24 mouse cellular contexts compared by ENCODE assay signal in the genomic region with DNA sequence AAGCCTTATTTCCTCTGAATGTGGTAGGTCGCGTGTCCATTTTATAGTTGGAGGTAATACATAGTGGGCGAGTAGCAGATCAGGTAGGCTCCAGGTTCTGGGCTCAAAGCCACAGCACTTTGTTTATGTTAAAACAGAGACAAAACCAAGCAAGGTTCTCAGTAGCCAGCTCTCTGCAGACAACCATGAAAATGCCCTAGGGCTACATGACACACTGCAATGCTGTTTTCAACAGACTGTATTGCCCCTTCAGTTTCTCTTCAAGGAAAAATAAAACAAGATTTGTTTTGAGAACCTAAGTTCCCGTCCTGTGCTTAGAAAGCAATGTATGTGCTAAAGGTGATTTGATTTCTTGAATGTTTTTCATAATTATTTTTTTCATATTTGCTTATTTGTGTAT.
"Had no signal": no experiment of that assay in that cellular context is flagged by ENCODE, and none has a peak within 500 bp of the region (broad histone marks: within the 10 kb centered on the region; RNA-seq: fewer than 3 reads in every experiment).

No protein-coding gene starts in this region.

- H3K4me3 ChIP-seq: heart, embryonic 10.5 days; heart, embryonic 12.5 days; hindbrain, embryonic 10.5 days; hindbrain, embryonic 12.5 days; layer of hippocampus, adult 2 months; left cerebral cortex, adult 2 months; limb, embryonic 10.5 days; limb, embryonic 12.5 days; liver, embryonic 13.5 days; liver, embryonic 15.5 days had no signal

- H3K36me3 ChIP-seq: heart, embryonic 10.5 days; heart, embryonic 12.5 days; hindbrain, embryonic 10.5 days; hindbrain, embryonic 12.5 days; limb, embryonic 10.5 days; limb, embryonic 12.5 days; liver, embryonic 13.5 days; liver, embryonic 15.5 days had no signal

- ATAC-seq: hindbrain, embryonic 16.5 days; intestine, embryonic 16.5 days had no signal

- DNase-seq: gastrocnemius, postnatal 14 days; gastrocnemius, postnatal 36 days; heart, adult 11 months; heart, postnatal 10 days; heart, postnatal 4 days; kidney, adult 11 months; kidney, adult 8-10 months; kidney, postnatal 10 days; kidney, postnatal 4 days; liver; liver, embryonic 13.5 days had no signal

- H3K27ac ChIP-seq: heart, embryonic 10.5 days; hindbrain, embryonic 10.5 days; hindbrain, embryonic 12.5 days; hindbrain, embryonic 14.5 days; layer of hippocampus, adult 2 months; left cerebral cortex, adult 2 months; limb, embryonic 10.5 days; limb, embryonic 12.5 days; liver, embryonic 13.5 days; liver, embryonic 15.5 days had no signal

- H3K4me2 ChIP-seq: heart, embryonic 12.5 days; hindbrain, embryonic 12.5 days; hindbrain, embryonic 14.5 days; limb, embryonic 12.5 days; liver, embryonic 11.5 days; liver, embryonic 13.5 days; liver, embryonic 15.5 days had no signal

- H3K27me3 ChIP-seq: heart, embryonic 12.5 days; hindbrain, embryonic 12.5 days; limb, embryonic 12.5 days; liver, embryonic 13.5 days; liver, embryonic 15.5 days had no signal

- H3K9me3 ChIP-seq: heart, embryonic 10.5 days; heart, embryonic 12.5 days; limb, embryonic 10.5 days; liver, embryonic 13.5 days; liver, embryonic 15.5 days had no signal

- H3K9ac ChIP-seq: heart, embryonic 12.5 days; hindbrain, embryonic 12.5 days; hindbrain, embryonic 14.5 days; limb, embryonic 12.5 days; liver, embryonic 13.5 days; liver, embryonic 15.5 days had no signal

- H3K4me1 ChIP-seq: heart, embryonic 10.5 days; heart, embryonic 12.5 days; hindbrain, embryonic 10.5 days; hindbrain, embryonic 12.5 days; limb, embryonic 10.5 days; limb, embryonic 12.5 days; liver, embryonic 13.5 days; liver, embryonic 15.5 days had no signal
